Mouse (Mus musculus) urinary bladder, adult 18-20 months (tissue): ENCODE results near the gene Efs.
"Not testable (repeated sequence)": the region's sequence is repeated elsewhere in the genome, so short reads cannot be mapped to it uniquely, and the experiment has no call there.

Experiments
- DNase-seq, 2 experiments: peaks; one replicate each; pipeline ENCODE4 v3.0.0; 2022; ENCODE audit warnings: low spot score in 2 of 2, mixed read lengths in 2 of 2

Efs gene

DNA sequence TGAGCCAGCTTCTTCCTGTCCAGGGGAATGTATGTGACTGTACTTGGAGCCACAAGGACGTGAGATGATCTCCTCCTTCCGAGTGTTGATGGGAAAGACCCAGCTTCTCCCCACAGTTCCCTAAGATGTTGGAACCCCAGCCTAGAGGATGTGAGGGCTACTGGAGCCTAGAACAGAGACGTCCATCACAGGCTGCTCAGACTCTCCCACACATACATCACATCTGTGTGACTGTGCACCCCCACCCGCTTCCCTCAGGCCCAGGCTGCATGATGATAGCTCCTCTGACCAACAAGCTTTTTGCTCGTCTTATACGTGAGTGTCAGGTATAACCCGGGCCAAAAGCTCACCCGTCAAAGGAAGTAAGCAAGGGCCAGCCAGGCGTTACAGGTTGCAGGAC is 22.9 kb upstream of the Efs start:
- no peak for DNase-seq

DNA sequence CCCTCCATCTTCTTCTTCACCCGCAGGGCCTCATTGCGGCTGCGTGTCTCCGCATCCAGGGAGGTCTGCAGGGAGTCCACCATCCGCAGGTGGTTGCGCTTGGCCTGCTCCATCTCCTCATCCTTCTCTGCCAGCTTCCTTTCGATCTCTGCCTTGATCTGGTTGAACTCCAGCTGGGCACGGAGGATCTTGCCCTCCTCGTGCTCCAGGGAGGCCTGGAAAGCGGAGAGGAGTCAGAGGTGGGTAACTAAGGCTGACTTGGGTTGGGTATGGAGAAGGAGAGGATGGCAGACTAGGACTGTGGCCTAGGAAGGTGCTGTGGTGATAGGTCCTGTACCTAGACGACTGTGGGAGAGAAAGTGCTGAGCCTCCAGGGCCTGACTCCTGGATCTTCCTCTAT is 21.1 kb upstream of the Efs start:
- DNase-seq = not testable (repeated sequence)

DNA sequence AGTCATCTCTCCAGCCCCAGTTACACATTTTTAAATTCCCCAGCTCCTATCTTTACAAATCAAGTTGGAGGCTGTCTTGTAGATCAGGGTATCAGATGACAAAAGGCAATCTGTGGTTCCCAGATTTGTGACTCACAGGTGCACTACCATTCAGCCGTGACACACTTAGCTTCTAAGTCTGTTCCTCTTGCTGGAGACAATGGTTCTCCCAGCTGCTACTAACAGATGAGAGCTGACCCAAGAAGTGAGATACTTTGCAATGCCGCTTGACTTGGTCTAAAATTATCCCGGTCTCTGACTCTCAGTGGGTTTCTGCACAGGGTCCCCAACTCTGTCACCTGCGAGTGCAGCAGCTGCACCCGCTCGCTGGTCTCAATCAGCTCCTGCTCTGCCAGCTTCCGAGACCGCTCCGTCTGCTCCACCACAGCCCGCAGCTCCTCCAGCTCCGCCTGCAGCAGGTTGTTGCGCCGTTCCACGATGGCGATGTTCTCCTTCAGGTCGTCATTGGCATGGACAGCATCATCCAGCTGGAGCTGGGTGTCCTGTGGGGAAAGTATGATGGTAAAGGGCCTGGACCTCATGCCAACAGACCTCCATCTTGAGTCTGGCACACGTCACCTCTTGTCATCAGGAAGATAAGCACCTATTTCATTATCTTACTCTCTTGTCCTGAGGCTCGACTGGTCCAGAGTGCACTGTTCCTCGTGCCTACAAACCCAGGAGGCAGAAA is 20.2 kb upstream of the Efs start:
- no peak for DNase-seq

DNA sequence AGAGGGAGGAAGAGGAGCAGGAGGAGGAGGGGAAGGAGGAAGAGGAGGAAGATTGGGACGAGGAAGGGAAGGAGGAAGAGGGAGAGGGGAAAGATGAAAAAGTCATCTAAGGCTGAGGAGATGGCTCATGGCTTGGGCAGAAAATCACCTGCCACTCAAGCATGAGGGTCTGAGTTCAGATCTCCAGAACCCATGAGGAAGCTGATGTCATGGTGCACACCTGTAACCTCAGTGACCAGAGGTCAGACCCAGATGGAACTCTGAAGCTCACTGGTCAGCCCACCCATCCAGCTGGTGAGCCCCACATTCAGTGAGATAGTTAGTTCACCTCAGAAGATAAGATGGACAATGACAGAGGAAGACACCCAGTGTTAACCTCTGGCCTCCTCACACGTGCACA is 19.0 kb upstream of the Efs start:
- no peak for DNase-seq

DNA sequence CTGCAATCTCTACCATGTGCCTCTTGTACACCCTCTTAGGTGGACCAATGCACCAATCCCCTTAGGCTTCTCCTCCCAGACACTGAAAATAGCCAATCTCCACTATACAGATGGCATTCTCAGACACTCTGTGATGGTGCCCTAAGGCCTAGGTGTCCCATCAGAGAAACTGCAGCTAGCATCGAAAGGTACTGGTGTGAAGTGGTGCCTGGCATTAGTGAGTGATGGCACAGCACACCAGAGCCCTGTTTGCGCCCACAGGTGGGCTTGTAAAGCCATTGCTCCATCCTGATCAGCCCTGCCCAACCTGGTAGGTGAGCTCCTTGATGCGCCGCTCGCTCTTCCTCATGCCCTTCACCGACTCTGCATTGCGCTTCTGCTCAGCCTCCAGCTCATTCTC is 18.0 kb upstream of the Efs start:
- DNase-seq = no peak

DNA sequence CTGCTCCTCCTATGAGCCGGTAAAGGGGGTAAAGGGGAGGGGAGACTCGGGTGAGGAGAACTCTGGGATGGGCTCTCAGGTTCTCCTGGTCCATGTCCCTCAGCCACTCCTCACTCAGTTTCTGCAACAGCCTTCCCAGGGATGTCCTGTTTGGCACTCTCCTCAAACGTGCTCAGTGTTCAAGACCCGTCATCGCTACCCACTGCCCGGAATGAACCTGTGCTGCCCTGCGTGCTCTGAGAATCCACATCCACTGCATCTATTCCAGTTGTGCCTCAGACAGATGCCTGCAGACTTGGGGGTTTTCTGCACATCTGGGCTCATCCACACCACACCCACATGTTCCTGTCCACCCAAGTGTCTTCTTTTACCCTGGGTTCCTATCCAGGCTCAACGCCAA is 16.6 kb upstream of the Efs start:
- no peak for DNase-seq

DNA sequence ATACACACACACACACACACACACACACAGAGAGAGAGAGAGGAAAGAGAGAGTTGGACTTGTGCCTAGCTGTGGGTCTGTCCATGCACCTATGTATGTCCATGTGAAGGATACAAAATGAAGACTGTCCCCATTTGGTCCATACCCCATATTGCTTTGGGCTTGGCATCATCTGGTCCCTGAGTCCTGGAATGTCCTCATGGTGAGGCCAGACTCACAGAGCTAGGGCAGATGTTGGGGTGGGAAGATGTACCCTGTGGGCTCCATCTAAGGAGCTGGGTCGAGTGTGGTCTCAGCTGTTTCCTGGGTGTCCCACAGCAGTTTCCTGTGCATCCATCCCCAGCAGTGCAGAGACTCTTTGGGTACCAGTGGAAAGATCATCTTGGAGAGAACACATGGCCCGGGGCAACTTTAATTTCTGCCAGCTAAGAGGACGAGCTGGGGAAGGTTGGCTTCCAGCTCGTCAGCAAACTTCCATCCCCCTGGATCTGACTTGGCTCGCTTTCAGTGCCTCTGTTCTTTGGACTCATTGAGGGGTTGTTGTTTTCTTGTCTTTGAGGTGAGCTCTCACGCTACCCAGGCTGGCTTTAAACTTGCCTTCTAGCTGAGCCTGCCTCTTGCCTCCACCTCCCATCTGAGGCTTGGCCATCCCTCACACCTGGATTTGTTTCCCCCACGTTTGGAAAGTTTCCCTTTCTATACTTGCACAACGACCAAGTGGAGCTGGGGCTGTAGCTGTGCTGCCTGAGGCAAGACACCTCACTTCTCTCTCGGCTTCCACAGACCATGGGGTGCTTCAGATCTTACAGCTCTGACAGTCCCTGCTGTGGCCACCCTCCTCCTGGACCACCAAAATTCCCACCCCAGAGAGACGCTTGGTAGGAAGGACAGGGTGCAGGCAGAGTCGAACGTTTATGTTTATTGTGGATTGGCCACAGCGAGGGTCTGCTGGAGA is 15.4 kb upstream of the Efs start:
- DNase-seq = no peak

DNA sequence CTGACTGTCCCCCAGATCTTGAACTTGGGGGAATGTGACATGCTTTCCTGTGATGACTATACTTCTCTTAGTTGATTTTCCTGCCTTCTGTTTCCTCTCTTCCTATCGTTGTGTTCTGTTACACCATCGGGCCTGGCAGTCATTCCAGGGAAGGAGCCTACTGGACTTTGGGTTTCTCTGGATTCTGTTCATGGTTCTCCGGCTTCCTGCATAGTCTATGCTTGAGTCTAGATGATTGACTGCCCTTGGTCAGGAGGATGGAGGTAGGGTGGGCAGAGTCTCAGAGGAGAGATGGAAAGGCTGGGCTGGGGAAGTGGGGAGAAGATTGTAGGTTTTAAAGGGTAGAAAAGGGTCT is 14.2 kb upstream of the Efs start:
- DNase-seq = no peak

DNA sequence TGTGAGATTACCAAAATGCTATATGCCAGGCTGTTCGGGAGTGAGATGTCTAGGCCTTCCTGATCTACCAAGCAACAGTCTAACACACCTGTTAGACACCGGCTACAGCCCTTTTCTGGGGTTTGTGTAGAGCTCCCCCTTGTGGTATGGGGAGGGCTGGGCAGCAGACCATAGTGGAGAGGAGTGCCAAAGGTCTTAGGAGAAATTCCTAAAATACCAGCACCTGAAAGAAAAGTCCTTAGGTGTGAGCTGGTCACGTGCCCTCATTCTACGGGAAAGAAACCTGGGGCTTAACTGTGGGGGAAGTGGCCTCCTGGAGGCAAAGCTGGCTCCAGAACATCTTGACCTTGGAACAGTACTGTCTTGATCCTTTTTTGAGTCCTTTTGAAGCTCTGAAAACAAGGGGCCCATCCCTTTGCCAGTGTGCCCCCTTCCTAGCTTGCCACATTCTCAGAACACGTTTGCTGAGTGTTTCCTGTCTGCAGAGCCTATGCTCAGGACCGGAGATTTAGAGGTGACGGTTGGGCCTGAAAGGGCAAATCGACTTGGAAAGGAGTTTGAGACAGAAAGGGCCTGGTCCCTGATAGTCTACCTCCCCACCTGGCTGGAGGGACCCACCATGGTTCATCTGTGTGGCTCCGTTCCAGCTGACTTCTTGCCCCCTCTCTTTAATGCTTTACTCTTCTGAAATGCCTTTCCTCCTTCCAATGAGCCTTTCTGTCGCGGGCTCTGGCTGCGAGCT is 13.7 kb upstream of the Efs start:
- peak; percentile 37 to 67 for DNase-seq

DNA sequence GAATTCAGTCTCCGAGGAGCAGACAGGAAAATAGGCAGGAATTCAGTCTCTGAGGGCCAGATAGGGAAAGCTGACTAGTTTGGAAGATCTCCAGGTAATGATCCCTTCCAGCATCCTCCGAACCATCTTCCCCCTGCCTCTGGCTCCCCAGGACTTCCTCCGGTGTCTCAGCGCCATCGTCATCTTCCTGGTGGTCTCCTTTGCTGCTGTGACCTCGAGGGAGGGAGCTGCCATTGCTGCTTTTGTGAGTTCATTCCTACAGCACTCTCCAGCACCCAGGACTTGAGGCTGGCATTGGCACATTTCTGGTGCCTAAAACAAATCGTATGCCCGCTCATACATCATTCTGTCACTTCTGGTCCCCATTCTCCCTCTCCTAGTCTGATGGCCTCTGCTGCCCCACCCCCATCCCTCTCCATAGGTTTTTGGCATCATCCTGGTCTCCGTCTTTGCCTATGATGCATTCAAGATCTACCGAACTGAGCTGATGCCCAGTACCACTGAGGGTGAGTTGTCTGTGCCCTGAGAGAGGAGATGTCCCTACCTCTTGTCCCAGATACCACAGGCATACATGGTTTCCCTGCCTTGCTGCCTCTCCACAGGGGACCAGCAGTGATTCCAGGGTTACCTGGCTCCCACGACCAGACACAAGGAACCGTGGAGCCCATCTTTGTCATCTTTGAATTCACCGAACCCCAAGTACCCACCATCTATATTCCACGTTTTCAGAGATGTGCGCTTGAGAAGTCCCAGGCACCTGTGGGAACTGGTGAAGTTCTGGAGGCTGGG is 12.7 kb upstream of the Efs start:
- DNase-seq = no peak

DNA sequence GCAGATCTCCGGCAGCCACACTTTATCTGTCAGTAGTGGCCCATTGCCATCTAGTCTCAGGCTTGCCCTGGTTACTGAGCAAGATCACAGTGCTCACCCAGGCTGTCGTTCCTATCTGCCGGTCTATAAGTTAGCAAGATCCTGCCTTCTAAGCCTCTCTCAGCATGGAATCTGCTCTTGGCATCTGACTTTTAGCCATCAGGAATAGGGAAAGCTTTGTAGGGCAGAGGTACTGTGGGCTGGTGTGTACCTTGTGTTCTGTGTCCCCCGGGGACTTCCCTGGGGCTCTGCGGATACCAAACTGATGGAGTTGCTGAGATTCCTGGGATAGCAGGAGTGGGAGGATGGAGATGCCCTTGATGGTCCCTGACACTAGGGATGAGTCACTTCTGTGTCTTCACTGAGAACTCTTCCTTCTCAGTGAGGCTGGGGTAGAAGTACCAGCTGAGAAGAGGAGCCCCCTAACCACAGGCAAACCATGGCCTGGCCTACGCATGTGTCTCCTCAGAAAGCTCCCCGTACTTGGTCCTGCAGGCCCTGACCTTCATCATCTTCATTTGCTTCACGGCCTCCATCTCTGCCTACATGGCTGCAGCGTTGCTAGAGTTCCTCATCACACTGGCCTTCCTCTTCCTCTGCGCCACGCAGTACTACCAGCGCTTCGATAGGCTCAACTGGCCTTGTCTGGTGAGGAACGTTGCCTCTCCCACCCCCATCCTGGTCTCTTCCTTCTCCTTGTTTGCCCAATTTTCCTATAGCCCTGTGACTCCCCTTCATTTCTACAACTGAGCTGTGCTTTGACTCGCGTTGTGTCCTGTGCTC is 11.6 kb upstream of the Efs start:
- no peak for DNase-seq

DNA sequence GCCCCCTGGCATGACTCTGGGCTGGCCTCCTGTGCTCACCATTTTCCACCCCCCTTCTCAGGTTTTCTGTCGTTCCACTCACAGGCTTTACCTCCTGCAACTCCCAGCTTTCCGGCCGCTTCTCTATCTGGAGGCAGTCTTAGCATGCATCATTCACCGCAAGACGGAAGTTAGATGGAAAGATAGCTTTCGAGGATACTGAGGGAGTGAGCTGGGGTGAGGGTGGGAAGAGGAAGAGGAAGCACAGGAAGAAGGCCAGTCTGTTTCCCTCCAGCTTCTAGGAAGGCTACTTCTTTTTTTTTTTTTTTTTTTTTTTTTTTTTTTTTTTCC is 10.9 kb upstream of the Efs start:
- DNase-seq = no peak

DNA sequence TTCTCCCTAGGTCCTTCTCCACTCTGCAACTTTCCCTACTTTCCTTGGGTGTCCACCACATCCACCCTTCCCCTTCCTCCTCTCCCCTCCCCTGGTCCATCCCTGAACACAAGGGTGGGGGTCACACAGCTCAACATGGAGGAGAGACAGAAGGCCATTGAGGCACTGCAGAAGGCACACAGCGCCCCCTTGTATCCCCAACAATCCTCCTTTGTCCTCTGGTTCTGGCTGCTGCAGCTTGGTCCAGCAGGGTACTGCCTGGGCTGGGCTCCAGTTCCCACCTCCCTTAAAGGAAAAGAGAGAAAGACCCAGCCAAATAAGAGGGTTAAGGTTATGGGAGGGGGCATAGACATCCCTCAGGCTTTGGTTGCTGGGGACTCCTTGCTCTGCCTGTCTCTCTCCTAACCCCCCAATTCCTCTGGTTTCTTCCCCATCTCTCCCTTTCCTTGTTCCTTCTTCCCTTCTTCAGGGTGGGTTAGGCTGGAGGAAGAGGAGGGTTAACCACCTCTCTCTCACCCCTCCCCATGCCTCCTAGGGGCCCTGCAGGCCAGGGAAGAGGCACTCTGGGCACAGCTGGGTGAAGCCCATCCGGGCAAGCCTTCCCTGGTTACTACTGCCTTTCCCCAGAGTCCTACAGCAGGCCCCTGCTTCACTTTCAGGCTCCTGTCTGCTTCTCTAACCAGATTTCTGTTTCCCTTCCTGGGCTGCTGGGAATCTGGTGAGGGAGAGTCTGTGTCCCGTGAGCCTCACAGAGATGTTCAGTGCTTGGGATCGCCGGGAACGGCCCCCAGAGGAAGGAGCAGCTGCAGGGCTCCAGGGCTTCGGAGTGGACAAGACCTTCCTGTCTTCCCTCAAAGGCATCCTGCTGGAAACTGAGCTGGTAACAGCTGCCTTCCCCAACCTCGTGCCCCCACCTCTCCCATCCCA is 10.2 kb upstream of the Efs start, which contains the start of gene Cmtm5:
TSS of gene Cmtm5 (plus strand) at position 358 of the 927 bp plus-strand sequence.
- no peak for DNase-seq

DNA sequence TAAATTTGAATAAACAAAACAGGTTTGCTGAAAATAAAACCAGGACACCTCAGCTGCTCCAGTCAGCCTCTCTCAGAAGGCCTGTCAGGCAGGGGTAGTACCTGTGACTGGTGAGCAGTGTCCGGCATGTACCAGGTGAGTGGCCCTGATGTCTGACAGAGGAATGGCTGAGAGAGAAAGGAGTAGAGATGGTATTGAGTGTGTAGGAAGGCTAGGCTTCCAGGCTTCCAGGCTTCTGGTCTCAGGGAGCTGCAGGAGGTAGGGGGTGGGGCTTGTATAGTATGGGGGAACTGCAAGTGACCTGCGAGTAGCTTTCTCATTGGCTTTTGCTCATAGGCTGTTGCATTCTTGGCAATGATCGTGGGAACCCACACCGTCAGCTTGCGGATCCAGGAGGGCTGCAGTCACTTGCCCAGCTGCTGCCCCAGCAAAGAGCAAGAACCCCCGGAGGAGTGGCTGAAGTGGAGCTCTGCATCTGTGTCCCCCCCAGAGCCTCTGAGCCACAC is 6.8 kb upstream of the Efs start, which contains the start of gene Il25:
TSS of gene Il25 (plus strand) at position 51 of the 506 bp plus-strand sequence.
- no peak for DNase-seq

DNA sequence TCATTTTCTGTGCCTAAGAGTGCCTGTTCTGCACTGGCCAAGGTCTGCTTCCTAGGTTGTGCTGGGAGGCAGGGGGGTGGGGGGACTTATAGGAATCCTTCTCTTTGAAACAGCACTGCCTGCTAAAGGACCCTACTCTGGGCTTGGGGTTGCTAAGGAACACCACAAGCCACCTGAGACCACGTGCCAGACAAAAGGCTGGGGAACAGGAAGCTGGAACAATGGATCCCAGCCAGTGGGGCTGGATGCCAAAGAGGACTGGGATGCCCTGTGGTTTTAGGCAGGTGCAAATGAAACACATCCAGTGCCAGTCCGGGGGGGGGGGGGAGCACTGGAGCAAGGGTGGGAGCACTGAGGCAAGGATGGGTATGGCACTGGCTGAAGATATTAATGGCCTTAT is 4.5 kb upstream of the Efs start:
- DNase-seq = no peak

DNA sequence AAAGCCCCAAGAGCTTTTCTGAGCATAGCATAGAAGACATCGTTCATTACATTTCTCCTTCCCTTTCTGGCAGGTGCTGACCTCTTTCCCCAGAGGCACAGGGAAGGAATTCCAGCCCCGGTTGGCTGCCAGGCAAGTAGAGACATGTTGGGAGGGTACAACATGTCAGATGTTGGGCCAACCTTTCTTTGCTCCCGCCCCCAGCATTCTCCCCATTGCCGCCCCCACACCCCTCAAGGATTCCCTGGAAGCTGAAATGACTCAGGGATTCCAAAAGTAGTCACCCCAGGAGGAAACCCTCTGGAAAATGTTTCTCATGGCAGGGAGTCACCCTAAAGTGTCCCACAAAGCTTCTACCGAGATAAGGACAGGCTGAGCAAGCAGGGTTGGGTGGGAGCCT is 3.9 kb upstream of the Efs start:
- no peak for DNase-seq

DNA sequence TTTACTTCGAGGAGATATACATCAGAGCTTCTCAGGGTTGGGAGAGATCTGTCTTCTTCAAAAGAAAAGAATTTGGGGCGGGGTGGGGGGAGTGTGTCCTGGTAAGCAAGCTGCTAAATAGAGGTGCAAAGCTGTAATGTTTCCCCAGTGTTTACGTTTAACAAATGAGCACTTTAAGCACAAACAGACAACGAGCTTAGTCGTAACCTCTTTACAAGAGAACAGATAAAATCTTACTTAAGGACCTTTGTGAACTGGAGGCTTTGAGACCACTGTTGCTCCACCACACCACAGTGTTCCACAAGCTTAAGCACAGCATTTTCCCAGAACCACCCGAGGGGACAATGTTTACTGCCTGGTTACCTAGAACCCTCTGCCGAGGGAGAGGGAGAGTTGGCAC is 1.4 kb upstream of the Efs start:
- no peak for DNase-seq

DNA sequence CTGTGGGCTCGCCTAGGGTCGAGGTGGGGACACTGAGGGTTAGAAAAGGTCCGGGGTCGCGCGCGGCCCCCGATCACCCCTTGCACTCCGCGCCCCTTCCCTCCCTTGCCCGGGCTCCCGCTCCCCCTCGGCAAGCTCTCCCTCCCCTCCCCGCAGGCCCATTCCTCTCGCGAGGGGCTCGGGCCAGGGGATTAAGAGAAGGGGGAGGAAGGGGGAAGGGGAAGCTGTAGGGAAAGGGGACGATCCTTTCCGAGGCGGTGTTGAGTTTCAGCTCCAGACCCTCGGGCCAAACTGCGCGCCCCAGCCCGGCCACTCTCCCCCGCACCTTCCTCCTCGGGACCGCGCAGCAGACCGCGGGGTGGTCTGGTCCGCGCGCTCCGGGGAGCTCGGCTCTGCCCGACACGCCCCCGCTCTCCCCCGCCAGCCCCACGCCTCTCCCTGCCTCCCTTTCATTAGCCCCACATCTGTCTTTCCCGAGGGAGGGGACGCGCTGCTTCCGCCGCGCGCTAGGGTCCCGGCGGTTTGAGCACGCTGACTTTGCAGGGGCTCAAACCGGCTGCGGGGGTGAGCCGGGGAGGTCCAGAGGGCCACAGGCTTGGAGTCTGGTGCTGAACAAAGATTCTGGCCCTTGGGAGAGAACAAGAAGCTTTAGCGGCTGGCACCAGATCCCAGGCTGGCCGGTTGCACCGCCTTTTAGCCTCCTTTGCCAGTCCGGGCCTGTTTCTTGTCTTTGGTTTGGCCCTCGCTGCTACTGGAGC is 654 bp upstream of the Efs start:
- peak; percentile 75 to 81 for DNase-seq
